Mouse (Mus musculus) brain, embryonic 14.5 days (tissue): ENCODE data around the gene Ypel5. TPM values are rescaled to one million over a fixed set of nuclear protein-coding genes. Genes with fewer than 3 reads are reported as not detected.

ENCODE experiments used
- DNase-seq: peaks from one replicate; pipeline ENCODE4 v3.0.0-alpha.2; 2011; ENCODE audit warnings: low read depth
- CTCF ChIP-seq: fragments of 200-500 bp; IDR thresholded peaks from 2 replicates; pipeline ENCODE4 v1.5.1; 2012; ENCODE audit warnings: inconsistent platforms, mild to moderate bottlenecking, moderate library complexity, borderline replicate concordance; ENCODE audit not compliant: insufficient read depth, insufficient read length; ENCODE audit errors: extremely low read depth
- POLR2A ChIP-seq: fragments of 200-500 bp; IDR thresholded peaks from 2 replicates; pipeline ENCODE4 v1.6.1; 2012; ENCODE audit warnings: mild to moderate bottlenecking, inconsistent platforms, borderline replicate concordance; ENCODE audit not compliant: poor library complexity, insufficient read depth, insufficient read length, severe bottlenecking; ENCODE audit errors: extremely low read depth
- polyA plus RNA-seq: library from polyadenylated mRNA; depleted of rRNA; stranded (reverse); fragments of >200 nt; gene quantifications from 2 replicates; pipeline ENCODE4 v1.2.3, GENCODE M21; 2012

The Ypel5 gene
- polyA plus RNA-seq, 1 experiment: 42.5 TPM

- DNase-seq: no peak
- TF ChIP-seq POLR2A: no peak
- TF ChIP-seq CTCF: no peak
Measured at GRCm38 (mm10) chr17:72845521-72845920, 9.3 kb downstream of the Ypel5 start.

GRCm38 (mm10) chr17:72855298-72855697 lies 19.0 kb downstream of the Ypel5 start:
- DNase-seq: no peak
- peak; percentile 2; the same call in 1 of the 2 replicates for TF ChIP-seq CTCF
- TF ChIP-seq POLR2A: no peak

- peak; percentile 81 for DNase-seq
- TF ChIP-seq POLR2A (no peak), CTCF (peak; percentile 68; the same call in 1 of the 2 replicates)
Measured at GRCm38 (mm10) chr17:72857677-72858633, 21.7 kb downstream of the Ypel5 start.

- TF ChIP-seq CTCF (no peak), POLR2A (no peak)
- DNase-seq: no peak
Measured at GRCm38 (mm10) chr17:72863226-72863625, 27.0 kb downstream of the Ypel5 start.

GRCm38 (mm10) chr17:72866624-72867245 lies 30.5 kb downstream of the Ypel5 start:
- DNase-seq: no peak
- TF ChIP-seq CTCF: no peak
- no peak for TF ChIP-seq POLR2A

GRCm38 (mm10) chr17:72868181-72868580 lies 31.9 kb downstream of the Ypel5 start:
- TF ChIP-seq CTCF (no peak), POLR2A (no peak)
- DNase-seq: no peak

GRCm38 (mm10) chr17:72878979-72879378 lies 42.7 kb downstream of the Ypel5 start:
- no peak for TF ChIP-seq CTCF
- DNase-seq: no peak

GRCm38 (mm10) chr17:72880156-72880555 lies 43.9 kb downstream of the Ypel5 start:
- TF ChIP-seq CTCF (no peak), POLR2A (no peak)
- DNase-seq: no peak

GRCm38 (mm10) chr17:72881051-72881450 lies 44.8 kb downstream of the Ypel5 start:
- no peak for DNase-seq
- TF ChIP-seq POLR2A: no peak

GRCm38 (mm10) chr17:72881804-72882203 lies 45.6 kb downstream of the Ypel5 start:
- TF ChIP-seq POLR2A (no peak), CTCF (no peak)
- DNase-seq: no peak

GRCm38 (mm10) chr17:72889556-72890397 lies 53.5 kb downstream of the Ypel5 start:
- no peak for TF ChIP-seq POLR2A
- peak; percentile 73; the same call in 1 of the 2 replicates for TF ChIP-seq CTCF
- peak; percentile 97 for DNase-seq
